Mouse (Mus musculus) ES-E14 (cell line): ENCODE measurements around the gene Ppp3ca. TPM values are rescaled to one million over a fixed set of nuclear protein-coding genes. Genes with fewer than 3 reads are reported as not detected.

Experiments used
- DNase-seq: peaks from one replicate; pipeline ENCODE4 v3.0.0-alpha.2; 2013; ENCODE audit warnings: low read depth, low spot score
- H3K27ac ChIP-seq: 2 replicates; pipeline ENCODE4 v1.5.1; 2012; ENCODE audit warnings: low read depth, mild to moderate bottlenecking, low read length, moderate library complexity, mixed read lengths; ENCODE audit not compliant: poor library complexity, insufficient read depth, severe bottlenecking
- H3K36me3 ChIP-seq: 2 replicates; pipeline ENCODE4 v1.6.1; 2012; ENCODE audit warnings: mild to moderate bottlenecking, low read length, moderate library complexity, mixed read lengths; ENCODE audit not compliant: control insufficient read depth, poor library complexity, insufficient read depth, severe bottlenecking
- H3K4me1 ChIP-seq, 2 experiments: fragments of 150-350 bp in 1 of 2; sonication (generic) in 1 of 2; 2 replicates each; pipeline ENCODE4 v1.6.1; 2012; ENCODE audit warnings: low read length in 2 of 2, mild to moderate bottlenecking in 1 of 2, mixed read lengths in 1 of 2; ENCODE audit not compliant: control insufficient read depth in 2 of 2, insufficient read depth in 2 of 2, poor library complexity in 1 of 2
- H3K4me3 ChIP-seq, 2 experiments: fragments of 150-350 bp in 1 of 2; sonication (generic) in 1 of 2; 2 replicates each; pipeline ENCODE4 v1.5.1; 2012; ENCODE audit warnings: low read length in 2 of 2, low read depth in 1 of 2, mild to moderate bottlenecking in 1 of 2, mixed read lengths in 1 of 2; ENCODE audit not compliant: insufficient read depth in 1 of 2, poor library complexity in 1 of 2, severe bottlenecking in 1 of 2
- H3K9ac ChIP-seq: 2 replicates; pipeline ENCODE4 v1.6.1; 2012; ENCODE audit warnings: low read depth, mild to moderate bottlenecking, low read length, mixed read lengths; ENCODE audit not compliant: poor library complexity, insufficient read depth, severe bottlenecking
- H3K9me3 ChIP-seq: fragments of 150-350 bp; sonication (generic); 2 replicates; pipeline ENCODE4 v1.6.1; 2012; ENCODE audit warnings: low read depth, mild to moderate bottlenecking, low read length; ENCODE audit not compliant: control insufficient read depth, insufficient read depth
- CHD2 ChIP-seq: IDR thresholded peaks from 2 replicates; pipeline ENCODE4 v1.6.1; 2014; ENCODE audit warnings: mild to moderate bottlenecking, low read depth, low read length, inconsistent platforms
- HCFC1 ChIP-seq: IDR thresholded peaks from 2 replicates; pipeline ENCODE4 v1.6.1; 2012; ENCODE audit warnings: low read length, inconsistent platforms, borderline replicate concordance; ENCODE audit not compliant: insufficient read depth
- MAFK ChIP-seq: IDR thresholded peaks from 2 replicates; pipeline ENCODE4 v1.6.1; 2014; ENCODE audit warnings: mild to moderate bottlenecking, low read depth, low read length, inconsistent platforms; ENCODE audit not compliant: insufficient read depth
- ZC3H11A ChIP-seq: IDR thresholded peaks from 2 replicates; pipeline ENCODE4 v1.6.1; 2012; ENCODE audit warnings: low read depth, mild to moderate bottlenecking, inconsistent platforms, low read length, borderline replicate concordance
- ZNF384 ChIP-seq: IDR thresholded peaks from 2 replicates; pipeline ENCODE4 v1.6.1; 2012; ENCODE audit warnings: low read depth, low read length, inconsistent platforms
- in situ Hi-C, 2 experiments: fragments of 600-800 bp; cut with MboI; formaldehyde crosslinking; loops; one replicate each; pipeline ENCODE4 v1.15.1; 2025; ENCODE audit warnings: low sequenced_read_pairs in 2 of 2, inconsistent platforms in 1 of 2; ENCODE audit not compliant: unreplicated experiment in 2 of 2
- total RNA-seq: library from RNA; depleted of rRNA; stranded (reverse); fragments of 300-350 nt; gene quantifications from 2 replicates; pipeline ENCODE4 v1.2.3, GENCODE M21; 2012

Ppp3ca gene
- total RNA-seq, 1 experiment = 25.6 TPM

GRCm38 (mm10) chr3:136782058-136782457, 112.1 kb downstream of the Ppp3ca start:
- Histone ChIP-seq H3K9me3 (no peaks in the 10 kb centered on the region), H3K27ac (no peak overlapping the region), H3K4me3 (no peak overlapping the region), H3K4me1 (no peaks in the 10 kb centered on the region), H3K36me3 (no peaks in the 10 kb centered on the region), H3K9ac (no peak overlapping the region)
- no peak for DNase-seq
- TF ChIP-seq MAFK (no peak), ZNF384 (no peak), ZC3H11A (no peak), CHD2 (no peak), HCFC1 (no peak)
- in situ Hi-C loops = no loop called here

- no peak overlapping the region for H3K9ac ChIP-seq
- TF ChIP-seq CHD2 (no peak), MAFK (no peak), HCFC1 (no peak), ZC3H11A (no peak), ZNF384 (no peak)
- H3K27ac ChIP-seq = no peak overlapping the region
- no peak overlapping the region for H3K4me3 ChIP-seq
- H3K4me1 ChIP-seq = no peaks in the 10 kb centered on the region; a peak in 1 of 4 replicates
- no peaks in the 10 kb centered on the region for H3K9me3 ChIP-seq
- no peaks in the 10 kb centered on the region for H3K36me3 ChIP-seq
- no peak for DNase-seq
- in situ Hi-C loops = no loop called here
Measured at GRCm38 (mm10) chr3:136785686-136786085, 115.8 kb downstream of the Ppp3ca start.

- Histone ChIP-seq H3K9me3 (no peaks in the 10 kb centered on the region), H3K27ac (no peak overlapping the region), H3K4me3 (no peak overlapping the region), H3K36me3 (no peaks in the 10 kb centered on the region), H3K9ac (no peak overlapping the region), H3K4me1 (no peaks in the 10 kb centered on the region; a peak in 1 of 4 replicates)
- in situ Hi-C loops = no loop called here
- TF ChIP-seq ZNF384 (no peak), ZC3H11A (no peak), HCFC1 (no peak), MAFK (no peak), CHD2 (no peak)
- DNase-seq = no peak
Measured at GRCm38 (mm10) chr3:136790261-136790871, 120.4 kb downstream of the Ppp3ca start.

- TF ChIP-seq HCFC1 (no peak), MAFK (no peak), CHD2 (no peak), ZC3H11A (no peak), ZNF384 (no peak)
Measured at GRCm38 (mm10) chr3:136791404-136791803, 121.5 kb downstream of the Ppp3ca start.

More at GRCm38 (mm10) chr3:136791404-136791803, 121.5 kb downstream of the Ppp3ca start:
- Histone ChIP-seq H3K4me1 (no peaks in the 10 kb centered on the region; a peak in 1 of 4 replicates), H3K27ac (no peak overlapping the region), H3K9ac (no peak overlapping the region), H3K9me3 (no peaks in the 10 kb centered on the region), H3K4me3 (no peak overlapping the region), H3K36me3 (no peaks in the 10 kb centered on the region)
- no peak for DNase-seq
- in situ Hi-C loops = no loop called here
